Mouse (Mus musculus) adrenal gland, adult 18-20 months (tissue): ENCODE results near the gene Sirpb1c. TPM values are rescaled to one million over a fixed set of nuclear protein-coding genes. Genes with fewer than 3 reads are reported as not detected.
"Not testable (repeated sequence)": the region's sequence is repeated elsewhere in the genome, so short reads cannot be mapped to it uniquely, and the experiment has no call there.

Experiments used
- DNase-seq, 2 experiments: peaks; one replicate each; pipeline ENCODE4 v3.0.0; 2021 to 2022; ENCODE audit warnings: low spot score in 2 of 2
- long read RNA-seq, 2 experiments: library from polyadenylated mRNA; stranded (forward); transcript quantifications; one replicate each; pipeline ENCODE4 v2.0.0; 2021
- total RNA-seq, 2 experiments: library from RNA; stranded (reverse); gene quantifications; 1 replicate in 1 of 2; 2 replicates in 1 of 2; pipeline ENCODE4 v1.2.3; 2021

The Sirpb1c gene
- 1 to 10 TPM in 1 of 2 experiments, under 1 TPM in 1; 0.51 to 2.4 TPM for total RNA-seq
- long read RNA-seq, experiment 1 = 0 reads
- long read RNA-seq, experiment 2, partial matches to known transcripts = 0 of 2 reads
- long read RNA-seq, experiment 2, other reads (novel, unspliced or antisense) = 0 of 2 reads

- DNase-seq = not testable (repeated sequence)
Measured at GRCm38 (mm10) chr3:15848280-15848679, at the start of gene Sirpb1c. TSS of gene Sirpb1c (minus strand) at chr3:15848528.

- DNase-seq = no peak
Measured at GRCm38 (mm10) chr3:15886380-15886779, 38.1 kb upstream of the Sirpb1c start.

GRCm38 (mm10) chr3:15855773-15856172 is 7.4 kb upstream of the Sirpb1c start:
- not testable (repeated sequence) for DNase-seq

GRCm38 (mm10) chr3:15849922-15850321 is 1.6 kb upstream of the Sirpb1c start:
- DNase-seq = no peak

- DNase-seq = no peak
Measured at GRCm38 (mm10) chr3:15847332-15848047, 838 bp downstream of the Sirpb1c start.

- not testable (repeated sequence) for DNase-seq
Measured at GRCm38 (mm10) chr3:15773642-15774041, 74.7 kb downstream of the Sirpb1c start.

Other genes with a start within 250 kb of the Sirpb1c start
- gene Gm5150, start 157.9 kb upstream of the Sirpb1c start, total RNA-seq = under 1 TPM; 0.42 to 0.99 TPM